ENCODE assay signal across 10 mouse cellular contexts in genomic region chr10:82696453-82697079, GRCm38 (mm10). TPM values are rescaled to one million over a fixed set of nuclear protein-coding genes. Genes with fewer than 3 reads are reported as not detected.
DNase-seq lines count a peak whose midpoint lies in the region; ATAC-seq and TF ChIP-seq lines count a peak whose summit lies in the region.
"Had no signal": no experiment of that assay in that cellular context is flagged by ENCODE, and none has a peak within 500 bp of the region (broad histone marks: within the 10 kb centered on the region; RNA-seq: fewer than 3 reads in every experiment).

No protein-coding gene starts in this region.

- no peak for TF ChIP-seq POLR2A in cerebellum, adult 2 months (IDR thresholded peaks at IDR 0.05; ENCODE audit: borderline replicate concordance, insufficient read depth, low read length)

- DNase-seq in heart, adult 11 months, result peak; percentile 90
- DNase-seq in G1E (ENCODE audit: low spot score), result peak; percentile 25
- DNase-seq in cerebellum, adult 2 months, result peak; percentile 30 to 32
- peak; percentile 5 for DNase-seq in lung, embryonic 14.5 days
- DNase-seq in layer of hippocampus, adult 18-20 months (ENCODE audit: low spot score in 2 of 2), result no peak
- no peak for DNase-seq in right cerebral cortex, postnatal 10 days (ENCODE audit: low spot score in 2 of 2)
- DNase-seq in embryo, embryonic 11 days, result no peak

- H3K9ac ChIP-seq in heart, embryonic 12.5 days, result no peak overlapping the region
- no peak overlapping the region for H3K9ac ChIP-seq in lung, embryonic 14.5 days
- H3K9ac ChIP-seq: limb, embryonic 12.5 days had no signal

- no peaks in the 10 kb centered on the region for H3K27me3 ChIP-seq in heart, embryonic 12.5 days (replicated peaks)
- no peaks in the 10 kb centered on the region for H3K27me3 ChIP-seq in G1E (ENCODE audit: insufficient read depth, low read length)
- H3K27me3 ChIP-seq in cerebellum, adult 2 months (ENCODE audit: control insufficient read depth, insufficient read depth, low read length), result no peaks in the 10 kb centered on the region
- no peaks in the 10 kb centered on the region for H3K27me3 ChIP-seq in lung, embryonic 14.5 days (ENCODE audit: insufficient read depth, low read length)
- H3K27me3 ChIP-seq: limb, embryonic 12.5 days had no signal

- no peak overlapping the region for H3K4me3 ChIP-seq in heart, embryonic 12.5 days
- no peak overlapping the region; the same call in 1 of the 2 replicates for H3K4me3 ChIP-seq in G1E (ENCODE audit: low read depth, low read length)
- H3K4me3 ChIP-seq in cerebellum, adult 2 months (replicated peaks; ENCODE audit: insufficient read depth, low read depth, low read length), result no peak overlapping the region
- no peak overlapping the region for H3K4me3 ChIP-seq in lung, embryonic 14.5 days (ENCODE audit: low read depth, low read length)
- H3K4me3 ChIP-seq: erythroblast, embryonic 14.5 days; limb, embryonic 12.5 days had no signal

- H3K27ac ChIP-seq in heart, embryonic 12.5 days (ENCODE audit: poor library complexity, severe bottlenecking), result no peak overlapping the region
- peak overlapping the region; percentile 34 for H3K27ac ChIP-seq in cerebellum, adult 2 months (ENCODE audit: insufficient read depth, low read length)
- H3K27ac ChIP-seq in lung, embryonic 14.5 days (ENCODE audit: low read depth), result no peak overlapping the region
- H3K27ac ChIP-seq: limb, embryonic 12.5 days had no signal

- ATAC-seq in heart, embryonic 12.5 days (ENCODE audit: insufficient number of reproducible peaks, low FRiP score), result no peak
- ATAC-seq in G1E (ENCODE audit: extremely low read depth, insufficient number of reproducible peaks, low FRiP score, poor library complexity, severe bottlenecking), result peak; percentile 55
- ATAC-seq in lung, embryonic 14.5 days (ENCODE audit: insufficient read depth), result no peak

- H3K36me3 ChIP-seq in heart, embryonic 12.5 days, result 0 out of 2 replicates have a peak, but pooled peaks cover 3% of the 10 kb centered on the region
- H3K36me3 ChIP-seq in G1E (replicated peaks), result peaks cover 9% of the 10 kb centered on the region
- H3K36me3 ChIP-seq in lung, embryonic 14.5 days (ENCODE audit: insufficient read depth), result 0 out of 2 replicates have a peak, but pooled peaks cover 5% of the 10 kb centered on the region

- H3K4me1 ChIP-seq in heart, embryonic 12.5 days (replicated peaks), result peaks cover 18% of the 10 kb centered on the region
- peaks cover 54% of the 10 kb centered on the region for H3K4me1 ChIP-seq in G1E (ENCODE audit: insufficient read depth, low read depth, low read length)
- H3K4me1 ChIP-seq in cerebellum, adult 2 months (ENCODE audit: control insufficient read depth, insufficient read depth, low read length), result peaks cover 7% of the 10 kb centered on the region; the same call in 1 of the 2 replicates
- H3K4me1 ChIP-seq in lung, embryonic 14.5 days (ENCODE audit: insufficient read depth), result no peaks in the 10 kb centered on the region; the same call in 1 of the 2 replicates

- H3K9me3 ChIP-seq in heart, embryonic 12.5 days (replicated peaks), result no peaks in the 10 kb centered on the region
- H3K9me3 ChIP-seq in G1E (replicated peaks), result no peaks in the 10 kb centered on the region
- H3K9me3 ChIP-seq in lung, embryonic 14.5 days (ENCODE audit: low read depth, low read length), result no peaks in the 10 kb centered on the region
- H3K9me3 ChIP-seq: limb, embryonic 12.5 days had no signal

- 56% methylated on average over 4 of the region's 4 CpGs for WGBS in heart, embryonic 12.5 days
- WGBS in cerebellum, adult 2 months, result 30% methylated on average over 4 of the region's 4 CpGs
- 59% methylated on average over 4 of the region's 4 CpGs for WGBS in lung, embryonic 14.5 days

- TF ChIP-seq CTCF in G1E (IDR thresholded peaks at IDR 0.05; ENCODE audit: low read depth, low read length), result no peak
- TF ChIP-seq CTCF in cerebellum, adult 2 months (IDR thresholded peaks at IDR 0.05; ENCODE audit: borderline replicate concordance, insufficient read depth, low read depth, low read length), result no peak
- no peak for TF ChIP-seq CTCF in lung, embryonic 14.5 days (IDR thresholded peaks at IDR 0.05; ENCODE audit: low read depth)

- no peak overlapping the region for H3K4me2 ChIP-seq in heart, embryonic 12.5 days
- no peak overlapping the region for H3K4me2 ChIP-seq in lung, embryonic 14.5 days
- H3K4me2 ChIP-seq: limb, embryonic 12.5 days had no signal

RNA-seq across cellular contexts. Expression of gene Hcfc2, which starts 0.6 kb away (rescaled TPM):
- 52.0 and 53.5 TPM in 2 replicates for polyA plus RNA-seq in heart, embryonic 12.5 days (2016; fragmentation: Nextera tagmentation; extraction: Ambion mirVana)
- total RNA-seq in G1E (2014; fragmentation: Nextera tagmentation) (42.0 and 48.3 TPM in 2 replicates), G1E (2017) (75.2 and 79.4 TPM in 2 replicates)
- 3.6 and 4.4 TPM in 2 replicates for polyA plus RNA-seq in G1E (2012)
- 32.5 and 34.0 TPM in 2 replicates for polyA plus RNA-seq in cerebellum, adult 2 months (2012; rRNA removed)
- polyA plus RNA-seq in lung, embryonic 14.5 days (2014; fragmentation: Nextera tagmentation; extraction: Ambion mirVana), result 31.6 and 34.4 TPM in 2 replicates
- total RNA-seq in layer of hippocampus, adult 18-20 months (2021), result 10 to 100 TPM; 51.9 TPM

RNA-seq across cellular contexts. Expression of gene Glt8d2, which starts 6.1 kb away (rescaled TPM):
- polyA plus RNA-seq in heart, embryonic 12.5 days (2016; fragmentation: Nextera tagmentation; extraction: Ambion mirVana), result 2.1 and 2.6 TPM in 2 replicates
- total RNA-seq in G1E (2014; fragmentation: Nextera tagmentation) (0.29 TPM in 1 of 2 replicates, not detected in the other), G1E (2017) (0.33 and 0.41 TPM in 2 replicates)
- not detected in 2 replicates for polyA plus RNA-seq in G1E (2012)
- 1.1 TPM in 2 replicates for polyA plus RNA-seq in cerebellum, adult 2 months (2012; rRNA removed)
- 3.5 and 3.8 TPM in 2 replicates for polyA plus RNA-seq in lung, embryonic 14.5 days (2014; fragmentation: Nextera tagmentation; extraction: Ambion mirVana)
- 10 to 100 TPM; 20.1 to 23.8 TPM for total RNA-seq in layer of hippocampus, adult 18-20 months (2021)
- polyA plus RNA-seq: erythroblast, embryonic 14.5 days had no signal

Comparison
In these comparisons a context has a peak if more than half of its experiments do, and no peak if none do; other contexts are left out.
1. DNase-seq: peak in heart, adult 11 months (single experiment), G1E (single experiment), cerebellum, adult 2 months (2 of 2) and lung, embryonic 14.5 days (single experiment); none in layer of hippocampus, adult 18-20 months (0 of 2), right cerebral cortex, postnatal 10 days (0 of 2) and embryo, embryonic 11 days (single experiment).